7 mouse cellular contexts compared by ENCODE assay signal in genomic region chr11:99231049-99231816, GRCm38 (mm10). TPM values are rescaled to one million over a fixed set of nuclear protein-coding genes. Genes with fewer than 3 reads are reported as not detected.
DNase-seq lines count a peak whose midpoint lies in the region; ATAC-seq and TF ChIP-seq lines count a peak whose summit lies in the region.

No protein-coding gene starts in this region.

- ATAC-seq in forebrain, embryonic 12.5 days (ENCODE audit: low FRiP score) = peak; percentile 28; the same call in 1 of the 2 replicates
- no peak for ATAC-seq in limb, embryonic 15.5 days (ENCODE audit: insufficient number of reproducible peaks, low FRiP score, low TSS enrichment, low read depth)
- ATAC-seq in stomach, postnatal 0 days (ENCODE audit: low FRiP score, low TSS enrichment) = no peak
- ATAC-seq in cerebellum, adult (ENCODE audit: insufficient number of reproducible peaks, low FRiP score, low TSS enrichment) = no peak

- no peak for TF ChIP-seq EP300 in stomach, postnatal 0 days (optimal IDR thresholded peaks at IDR 0.05)

- 40% methylated on average over 15 of the region's 15 CpGs for WGBS in spleen, adult 2 months
- WGBS in forebrain, embryonic 12.5 days = 19% methylated on average over 15 of the region's 15 CpGs
- WGBS in limb, embryonic 15.5 days = 20% methylated on average over 15 of the region's 15 CpGs
- 21% methylated on average over 15 of the region's 15 CpGs for WGBS in stomach, postnatal 0 days

- peak overlapping the region; percentile 69 for H3K4me2 ChIP-seq in forebrain, embryonic 12.5 days
- peak overlapping the region; percentile 54 for H3K4me2 ChIP-seq in limb, embryonic 15.5 days
- peak overlapping the region; percentile 81 for H3K4me2 ChIP-seq in stomach, postnatal 0 days (replicated peaks; ENCODE audit: low read depth)

- DNase-seq in spleen, adult 2 months (ENCODE audit: low read depth in 1 of 2, low spot score in 2 of 2) = no peak
- DNase-seq in spleen, postnatal 36 days (ENCODE audit: low spot score in 2 of 2) = no peak
- DNase-seq in stomach, postnatal 0 days (ENCODE audit: low spot score) = no peak
- DNase-seq in left cerebral cortex, postnatal 4 days = no peak

- no peaks in the 10 kb centered on the region for H3K9me3 ChIP-seq in forebrain, embryonic 12.5 days
- no peaks in the 10 kb centered on the region for H3K9me3 ChIP-seq in limb, embryonic 15.5 days
- no peaks in the 10 kb centered on the region for H3K9me3 ChIP-seq in stomach, postnatal 0 days (ENCODE audit: control insufficient read depth, low read length)

- TF ChIP-seq CTCF in spleen, adult 2 months (IDR thresholded peaks at IDR 0.05; ENCODE audit: extremely low read depth, insufficient read depth, insufficient read length, insufficient replicate concordance) = no peak
- TF ChIP-seq CTCF in stomach, postnatal 0 days (IDR thresholded peaks at IDR 0.05; ENCODE audit: low read depth) = no peak

- H3K27me3 ChIP-seq in spleen, adult 2 months (ENCODE audit: control insufficient read depth, insufficient read depth, low read length) = no peaks in the 10 kb centered on the region
- H3K27me3 ChIP-seq in forebrain, embryonic 12.5 days = no peaks in the 10 kb centered on the region
- H3K27me3 ChIP-seq in limb, embryonic 15.5 days = no peaks in the 10 kb centered on the region
- no peaks in the 10 kb centered on the region for H3K27me3 ChIP-seq in stomach, postnatal 0 days (ENCODE audit: control insufficient read depth, insufficient read depth, low read length)

- no peak for TF ChIP-seq POLR2A in spleen, adult 2 months (IDR thresholded peaks at IDR 0.05; ENCODE audit: low read depth, low read length)

- H3K4me3 ChIP-seq in spleen, adult 2 months (ENCODE audit: extremely low read depth, insufficient read depth, insufficient read length) = peak overlapping the region; percentile 96
- H3K4me3 ChIP-seq in forebrain, embryonic 12.5 days (replicated peaks) = peak overlapping the region; percentile 88
- H3K4me3 ChIP-seq in limb, embryonic 15.5 days = peak overlapping the region; percentile 85
- H3K4me3 ChIP-seq in stomach, postnatal 0 days (ENCODE audit: low read depth, low read length) = peak overlapping the region; percentile 90

- H3K27ac ChIP-seq in spleen, adult 2 months (ENCODE audit: insufficient read depth, low read length) = peak overlapping the region; percentile 80
- peak overlapping the region; percentile 100 for H3K27ac ChIP-seq in forebrain, embryonic 12.5 days
- peak overlapping the region; percentile 99 for H3K27ac ChIP-seq in limb, embryonic 15.5 days
- peak overlapping the region; percentile 99 for H3K27ac ChIP-seq in stomach, postnatal 0 days (replicated peaks)

- intact Hi-C loops in left cerebral cortex, postnatal 4 days (cut with DNase I) = no loop called here

- peaks cover 7% of the 10 kb centered on the region for H3K36me3 ChIP-seq in spleen, adult 2 months (ENCODE audit: control insufficient read depth, insufficient read depth, low read length)
- H3K36me3 ChIP-seq in forebrain, embryonic 12.5 days (replicated peaks) = peaks cover 15% of the 10 kb centered on the region
- peaks cover 15% of the 10 kb centered on the region; the same call in 1 of the 2 replicates for H3K36me3 ChIP-seq in limb, embryonic 15.5 days
- no peaks in the 10 kb centered on the region for H3K36me3 ChIP-seq in stomach, postnatal 0 days (ENCODE audit: control insufficient read depth, insufficient read depth, low read length)

- H3K9ac ChIP-seq in forebrain, embryonic 12.5 days = peak overlapping the region; percentile 99
- H3K9ac ChIP-seq in limb, embryonic 15.5 days = peak overlapping the region; percentile 96
- peak overlapping the region; percentile 99 for H3K9ac ChIP-seq in stomach, postnatal 0 days (ENCODE audit: low read length)

- no peaks in the 10 kb centered on the region; the same call in 1 of the 2 replicates for H3K4me1 ChIP-seq in spleen, adult 2 months (ENCODE audit: control insufficient read depth, insufficient read depth, insufficient read length)
- peaks cover 28% of the 10 kb centered on the region for H3K4me1 ChIP-seq in forebrain, embryonic 12.5 days
- H3K4me1 ChIP-seq in limb, embryonic 15.5 days = peaks cover 23% of the 10 kb centered on the region
- H3K4me1 ChIP-seq in stomach, postnatal 0 days (replicated peaks; ENCODE audit: control insufficient read depth, insufficient read depth) = no peaks in the 10 kb centered on the region; the same call in 1 of the 2 replicates

RNA-seq across cellular contexts. Expression of gene Smarce1, which starts 0.4 kb away (rescaled TPM):
- polyA plus RNA-seq in spleen, adult 2 months (2012; rRNA removed) = 13.4 and 13.6 TPM in 2 replicates
- polyA plus RNA-seq in forebrain, embryonic 12.5 days (2016; fragmentation: Nextera tagmentation; extraction: Ambion mirVana) = 385 and 396 TPM in 2 replicates
- polyA plus RNA-seq in limb, embryonic 15.5 days (2015; fragmentation: Nextera tagmentation; extraction: Ambion mirVana) = 224 and 241 TPM in 2 replicates
- polyA plus RNA-seq in stomach, postnatal 0 days (2015; fragmentation: Nextera tagmentation; extraction: Ambion mirVana) = 90.3 and 91.6 TPM in 2 replicates
- total RNA-seq in left cerebral cortex, postnatal 4 days (2021) = 100 to 1,000 TPM; 136 to 140 TPM

RNA-seq across cellular contexts. Expression of gene Krt222, which starts 12.7 kb away (rescaled TPM):
- 0.38 and 0.70 TPM in 2 replicates for polyA plus RNA-seq in spleen, adult 2 months (2012; rRNA removed)
- 0.49 and 0.70 TPM in 2 replicates for polyA plus RNA-seq in forebrain, embryonic 12.5 days (2016; fragmentation: Nextera tagmentation; extraction: Ambion mirVana)
- polyA plus RNA-seq in limb, embryonic 15.5 days (2015; fragmentation: Nextera tagmentation; extraction: Ambion mirVana) = 0.36 and 0.46 TPM in 2 replicates
- 0.25 and 0.33 TPM in 2 replicates for polyA plus RNA-seq in stomach, postnatal 0 days (2015; fragmentation: Nextera tagmentation; extraction: Ambion mirVana)
- 10 to 100 TPM in 1 of 2 experiments, 1 to 10 TPM in 1; 9.2 to 10.8 TPM for total RNA-seq in left cerebral cortex, postnatal 4 days (2021)

RNA-seq across cellular contexts. Expression of gene Krt24, which starts 53.8 kb away (rescaled TPM):
- polyA plus RNA-seq in spleen, adult 2 months (2012; rRNA removed) = not detected in 2 replicates
- polyA plus RNA-seq in forebrain, embryonic 12.5 days (2016; fragmentation: Nextera tagmentation; extraction: Ambion mirVana) = not detected in 2 replicates
- polyA plus RNA-seq in limb, embryonic 15.5 days (2015; fragmentation: Nextera tagmentation; extraction: Ambion mirVana) = 0.23 and 0.25 TPM in 2 replicates
- polyA plus RNA-seq in stomach, postnatal 0 days (2015; fragmentation: Nextera tagmentation; extraction: Ambion mirVana) = not detected in 2 replicates
- not detected for total RNA-seq in left cerebral cortex, postnatal 4 days (2021)
